Mouse (Mus musculus): ENCODE results near the gene Senp1. TPM values are rescaled to one million over a fixed set of nuclear protein-coding genes. Genes with fewer than 3 reads are reported as not detected.

Senp1 gene
- 49.2 TPM for total RNA-seq (2023)

GRCm38 (mm10) chr15:98093121-98094011, at the start of gene Senp1:
Gene Senp1 (minus strand): TSS chr15:98093744.

GRCm38 (mm10) chr15:98092372-98093120, 998 bp downstream of the Senp1 start, which contains the start of gene Pfkm:
Gene Pfkm (plus strand): TSS chr15:98092589.

DNA sequence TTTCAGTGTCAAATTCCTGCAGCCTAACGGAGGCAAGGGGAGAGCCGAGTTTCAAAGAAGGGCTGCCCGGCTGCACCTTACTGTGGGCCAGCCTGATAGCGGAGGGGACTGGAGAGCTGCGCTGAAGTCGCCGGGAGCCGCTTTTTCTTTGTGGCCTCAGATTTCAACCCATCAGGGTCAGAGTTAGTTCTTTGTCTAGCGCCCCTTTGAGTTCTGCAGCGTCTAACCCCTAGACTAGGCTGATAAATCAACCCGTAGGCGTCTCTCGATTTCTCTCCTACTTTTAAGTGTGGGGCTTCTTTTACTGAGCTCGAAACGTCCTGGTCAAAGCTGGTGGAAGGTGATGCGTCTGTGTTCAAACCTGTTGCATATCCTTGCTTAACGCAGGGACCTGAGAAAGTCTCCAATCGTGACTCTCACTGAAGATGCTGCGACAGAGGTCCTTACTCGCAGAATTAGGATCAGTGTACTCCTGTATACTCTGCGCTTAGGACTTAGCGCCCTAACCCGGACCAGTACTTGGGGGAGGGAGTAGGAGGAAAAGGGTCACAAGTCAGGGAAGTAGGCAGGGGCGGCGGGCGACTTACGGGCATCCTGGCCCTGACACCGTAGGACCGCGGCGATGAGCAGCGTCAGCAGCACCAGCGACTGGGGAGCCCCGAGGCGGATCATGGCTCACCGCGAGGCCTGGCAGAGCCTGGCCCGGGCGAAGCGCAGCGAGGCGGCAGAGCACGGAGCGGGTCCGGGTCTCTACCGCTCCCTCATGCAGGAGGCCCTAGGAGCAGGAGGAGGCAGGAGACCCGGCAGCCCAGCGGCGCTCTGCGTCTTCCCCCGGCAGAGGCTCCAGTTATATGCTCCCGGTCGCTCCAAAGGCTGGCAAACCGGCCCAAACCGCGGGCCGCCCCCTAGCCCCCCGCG, 89.5 kb downstream of the Senp1 start, which contains the start of gene Col2a1:
Gene Col2a1, minus strand, starts transcription at position 874 of the 918 bp plus-strand sequence.

Other genes starting within 250 kb of the Senp1 start
- gene Hdac7, start 249.2 kb downstream of the Senp1 start, total RNA-seq (2023): 142 TPM
- 0.89 TPM for gene Vdr, start 183.1 kb downstream of the Senp1 start, total RNA-seq (2023)
- gene Tmem106c, start 129.5 kb downstream of the Senp1 start, total RNA-seq (2023): 17.4 TPM
- 0.59 TPM for gene Col2a1, start 89.0 kb downstream of the Senp1 start, total RNA-seq (2023)
- 14.6 TPM for gene Pfkm, start 1.2 kb downstream of the Senp1 start, total RNA-seq (2023)
- gene Asb8, start 71.9 kb upstream of the Senp1 start, total RNA-seq (2023): 15.4 TPM
- not detected for gene Ccdc184, start 73.4 kb upstream of the Senp1 start, total RNA-seq (2023)
- gene Olfr288, start 101.8 kb upstream of the Senp1 start, total RNA-seq (2023): not detected
- not detected for gene Gm44579, start 127.2 kb upstream of the Senp1 start, total RNA-seq (2023)
- not detected for gene Olfr287, start 127.3 kb upstream of the Senp1 start, total RNA-seq (2023)
- gene Olfr286, start 140.7 kb upstream of the Senp1 start, total RNA-seq (2023): not detected
- gene H1fnt, start 163.5 kb upstream of the Senp1 start, total RNA-seq (2023): not detected
- gene Zfp641, start 202.4 kb upstream of the Senp1 start, total RNA-seq (2023): not detected
- gene Olfr285, start 223.6 kb upstream of the Senp1 start, total RNA-seq (2023): not detected
- not detected for gene Olfr284, start 247.2 kb upstream of the Senp1 start, total RNA-seq (2023)

Data from CD4-positive naive resting alpha-beta T cell, adult 57 days (primary cell).